Mouse (Mus musculus): ENCODE data around the gene Adam12.

GRCm38 (mm10) chr7:133876646-133877342 is 355.2 kb downstream of the Adam12 start:
- TF ChIP-seq CTCF (conservative IDR thresholded peaks at IDR 0.05; ENCODE audit: low read length): no peak
- TF ChIP-seq NANOG (IDR thresholded peaks at IDR 0.05; ENCODE audit: borderline replicate concordance, low read length): no peak

All from E14TG2a.4 (cell line).